Mouse (Mus musculus): Measurements from ENCODE around the gene Pycard. TPM values are rescaled to one million over a fixed set of nuclear protein-coding genes. Genes with fewer than 3 reads are reported as not detected.
"Not testable (repeated sequence)": the region's sequence is repeated elsewhere in the genome, so short reads cannot be mapped to it uniquely, and the experiment has no call there.

Gene Pycard
- 33.6 and 42.6 TPM in 2 replicates for total RNA-seq (2015; ENCODE audit: low replicate concordance)
- total RNA-seq (2017; ENCODE audit: low replicate concordance): 3.2 and 3.3 TPM in 2 replicates

- 0 out of 2 replicates have a peak, but pooled peaks have one; percentile 38 for ATAC-seq (replicated peaks; ENCODE audit: low FRiP score, poor library complexity, severe bottlenecking)
Measured at GRCm38 (mm10) chr7:127993341-127993977, at the start of gene Pycard. Gene Pycard, minus strand, starts transcription at chr7:127993867.

- ATAC-seq (replicated peaks; ENCODE audit: low FRiP score, poor library complexity, severe bottlenecking): not testable (repeated sequence)
Measured at GRCm38 (mm10) chr7:128042161-128042820, 48.6 kb upstream of the Pycard start.

DNA sequence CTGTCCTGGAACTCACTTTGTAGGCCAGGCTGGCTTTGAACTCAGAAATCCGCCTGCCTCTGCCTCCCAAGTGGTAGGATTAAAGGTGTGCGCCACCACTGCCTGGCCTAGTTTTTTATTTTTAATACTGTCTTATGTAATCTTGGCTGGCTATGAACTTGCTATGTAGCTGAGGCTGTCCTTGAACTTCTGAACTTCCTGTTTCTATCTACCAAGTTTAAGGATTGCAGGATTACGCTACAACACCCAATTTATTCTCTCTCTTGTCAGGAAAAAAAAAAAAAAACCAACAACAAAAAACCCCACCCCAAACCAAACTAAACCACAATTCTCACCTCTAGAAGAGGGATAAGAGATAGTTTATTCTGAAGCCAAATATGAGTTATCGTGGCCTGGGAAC lies 39.9 kb upstream of the Pycard start:
- ATAC-seq (replicated peaks; ENCODE audit: low FRiP score, poor library complexity, severe bottlenecking): no peak

- ATAC-seq (replicated peaks; ENCODE audit: low FRiP score, poor library complexity, severe bottlenecking): no peak
Measured at GRCm38 (mm10) chr7:128032989-128033293, 39.3 kb upstream of the Pycard start.

- no peak for ATAC-seq (replicated peaks; ENCODE audit: low FRiP score, poor library complexity, severe bottlenecking)
Measured at GRCm38 (mm10) chr7:128032290-128032988, 38.8 kb upstream of the Pycard start.

DNA sequence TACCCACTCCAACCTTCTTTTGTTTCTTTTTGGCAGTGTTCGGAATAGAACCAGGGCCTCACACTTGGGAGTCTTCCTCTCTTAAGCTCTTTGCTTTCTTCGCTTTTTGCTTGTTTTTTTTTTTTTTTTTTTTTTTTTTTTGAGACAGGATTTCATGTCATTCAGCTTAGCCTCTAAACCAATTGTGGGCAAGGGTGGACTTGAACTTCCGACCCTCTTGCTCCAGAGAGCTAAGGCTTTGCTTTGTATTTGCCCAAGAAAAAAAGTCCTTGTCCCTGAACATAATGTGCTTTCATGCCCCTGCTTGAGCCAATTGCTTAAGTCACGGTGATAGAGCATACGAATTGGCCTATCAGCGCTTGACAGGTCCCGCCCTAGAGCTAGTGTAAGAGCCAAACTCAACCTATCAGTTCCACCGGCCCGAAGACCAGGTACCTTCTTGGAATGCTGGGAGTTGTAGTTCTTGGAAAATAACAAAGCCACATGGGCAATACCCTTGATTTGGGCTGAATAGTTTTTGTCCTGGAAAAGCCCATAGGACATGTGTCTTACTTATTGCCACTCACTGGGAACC lies 37.8 kb upstream of the Pycard start:
- peak; percentile 65; the same call in 1 of the 2 replicates for ATAC-seq (replicated peaks; ENCODE audit: low FRiP score, poor library complexity, severe bottlenecking)

- ATAC-seq (replicated peaks; ENCODE audit: low FRiP score, poor library complexity, severe bottlenecking): no peak
Measured at GRCm38 (mm10) chr7:128025381-128025780, 31.7 kb upstream of the Pycard start.

DNA sequence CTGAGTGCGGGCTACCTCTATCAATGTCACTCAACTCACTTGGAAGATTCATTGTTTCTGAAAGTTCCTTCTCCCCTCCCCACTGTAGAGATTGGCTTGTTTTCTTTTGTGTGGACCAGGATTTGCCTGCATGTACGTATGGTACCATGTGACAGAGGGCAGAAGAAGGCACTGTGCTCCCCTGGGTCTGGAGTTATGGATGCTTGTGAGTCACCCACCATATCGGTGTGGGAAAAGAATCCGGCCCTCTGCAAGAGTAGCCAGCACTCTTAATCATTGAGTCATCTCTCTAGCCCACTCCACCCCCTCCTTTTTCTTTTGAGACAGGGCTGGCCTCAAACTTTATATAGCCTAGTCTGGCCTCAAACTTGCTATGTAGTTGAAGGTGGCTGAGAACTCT lies 31.3 kb upstream of the Pycard start:
- ATAC-seq (replicated peaks; ENCODE audit: low FRiP score, poor library complexity, severe bottlenecking): no peak

GRCm38 (mm10) chr7:128024364-128024763 lies 30.7 kb upstream of the Pycard start:
- ATAC-seq (replicated peaks; ENCODE audit: low FRiP score, poor library complexity, severe bottlenecking): no peak

DNA sequence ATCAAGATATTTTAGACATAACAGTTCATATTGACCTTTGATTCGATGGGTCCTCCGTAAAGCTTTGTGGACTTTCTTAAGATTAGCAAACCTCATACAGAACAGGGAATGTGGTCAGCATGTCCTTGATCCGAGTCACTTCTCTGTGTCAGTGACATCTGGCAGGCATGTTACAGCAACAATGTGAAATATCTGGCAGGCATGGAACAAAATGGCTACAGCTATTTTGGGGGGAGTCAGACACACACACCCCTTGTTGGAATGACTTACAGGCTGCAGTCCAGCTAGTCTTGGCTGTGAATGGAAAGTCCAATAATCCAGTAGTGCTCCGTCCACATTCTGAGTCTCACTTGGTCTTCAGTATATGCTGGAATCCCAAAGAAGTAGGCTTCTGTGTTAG lies 29.9 kb upstream of the Pycard start:
- ATAC-seq (replicated peaks; ENCODE audit: low FRiP score, poor library complexity, severe bottlenecking): no peak

DNA sequence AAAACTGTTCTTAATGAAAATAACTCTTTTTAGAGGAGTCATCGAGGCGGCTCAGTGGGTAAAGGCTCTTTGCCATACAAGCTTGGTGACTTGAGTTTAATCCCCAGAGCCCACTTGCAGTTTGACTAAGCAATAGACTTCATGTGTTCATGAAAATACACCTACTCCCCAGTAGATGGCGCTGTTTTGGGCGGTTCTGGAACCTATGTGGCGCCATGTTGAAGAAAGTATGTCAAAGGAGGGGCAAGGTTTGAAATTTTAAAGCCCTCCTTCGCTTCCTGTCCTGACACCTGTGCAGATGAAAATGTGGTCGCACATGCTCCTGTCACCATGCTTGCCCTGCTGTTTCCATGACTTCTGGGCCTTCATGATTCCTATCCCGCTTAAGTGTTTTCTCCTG lies 29.3 kb upstream of the Pycard start:
- ATAC-seq (replicated peaks; ENCODE audit: low FRiP score, poor library complexity, severe bottlenecking): peak; percentile 43; the same call in 1 of the 2 replicates

- no peak for ATAC-seq (replicated peaks; ENCODE audit: low FRiP score, poor library complexity, severe bottlenecking)
Measured at GRCm38 (mm10) chr7:128019187-128019586, 25.5 kb upstream of the Pycard start.

GRCm38 (mm10) chr7:128018275-128018674 lies 24.6 kb upstream of the Pycard start:
- no peak for ATAC-seq (replicated peaks; ENCODE audit: low FRiP score, poor library complexity, severe bottlenecking)

GRCm38 (mm10) chr7:128016650-128017049 lies 23.0 kb upstream of the Pycard start:
- no peak for ATAC-seq (replicated peaks; ENCODE audit: low FRiP score, poor library complexity, severe bottlenecking)

GRCm38 (mm10) chr7:128016134-128016533 lies 22.5 kb upstream of the Pycard start:
- ATAC-seq (replicated peaks; ENCODE audit: low FRiP score, poor library complexity, severe bottlenecking): not testable (repeated sequence)

DNA sequence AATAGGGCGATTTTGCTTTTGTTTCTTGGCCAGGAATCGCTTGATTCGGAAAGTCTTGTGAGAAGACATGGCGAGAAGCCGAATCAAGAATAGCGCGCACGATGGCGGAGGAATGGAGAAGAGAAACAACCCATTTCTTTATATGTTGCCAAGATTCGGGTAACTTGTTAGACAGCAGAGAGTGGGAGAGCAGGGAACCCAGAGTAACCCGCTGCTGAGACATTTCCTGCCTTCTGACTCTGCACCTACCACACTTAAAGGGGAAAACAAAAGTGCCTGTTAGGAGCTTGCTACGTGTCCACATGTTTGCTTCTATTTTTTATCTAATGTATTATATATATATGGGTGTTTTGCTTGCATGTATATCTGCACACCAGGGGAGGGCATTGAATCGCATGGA lies 19.4 kb upstream of the Pycard start:
- ATAC-seq (replicated peaks; ENCODE audit: low FRiP score, poor library complexity, severe bottlenecking): no peak

DNA sequence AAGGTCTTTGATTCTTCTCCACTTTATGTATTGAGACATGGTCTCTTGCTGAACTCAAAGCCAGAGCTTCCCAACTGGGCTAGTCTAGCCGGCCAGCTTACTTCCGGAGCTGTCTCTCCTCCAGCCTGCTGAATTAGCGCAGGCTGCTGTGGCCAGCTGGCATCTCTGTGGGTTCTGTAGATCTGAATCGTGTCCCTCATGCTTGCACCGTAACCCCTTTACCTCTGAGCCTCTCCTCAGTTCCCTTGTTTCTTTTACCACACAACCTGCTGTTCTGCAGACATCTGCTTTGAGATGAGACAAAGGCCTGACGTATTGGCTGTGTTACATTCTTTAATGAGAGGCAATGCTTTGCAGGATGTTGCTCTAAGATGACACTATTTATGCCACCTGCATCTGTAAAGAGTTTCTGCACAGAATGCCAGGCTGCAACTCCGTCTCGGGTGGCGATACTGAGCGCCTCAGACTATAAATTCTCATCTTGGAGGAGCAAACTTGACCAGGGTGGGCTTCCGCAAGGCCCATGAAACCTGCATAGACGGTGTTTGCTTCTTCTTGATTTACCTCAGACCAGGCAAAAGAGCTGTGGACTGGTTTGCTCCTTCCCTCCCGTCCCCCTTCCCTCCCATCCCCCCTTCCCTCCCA lies 18.6 kb upstream of the Pycard start:
- no peak for ATAC-seq (replicated peaks; ENCODE audit: low FRiP score, poor library complexity, severe bottlenecking)

- no peak for ATAC-seq (replicated peaks; ENCODE audit: low FRiP score, poor library complexity, severe bottlenecking)
Measured at GRCm38 (mm10) chr7:128009715-128010340, 16.2 kb upstream of the Pycard start.

GRCm38 (mm10) chr7:128006193-128006592 lies 12.5 kb upstream of the Pycard start:
- ATAC-seq (replicated peaks; ENCODE audit: low FRiP score, poor library complexity, severe bottlenecking): no peak
